Mouse (Mus musculus) liver, embryonic 16.5 days (tissue): ENCODE data around the gene C2cd2l. TPM values are rescaled to one million over a fixed set of nuclear protein-coding genes. Genes with fewer than 3 reads are reported as not detected.

ENCODE experiments used
- ATAC-seq: fragments of 200-750 bp; cut with Nextera tagmentation; 2 replicates; pipeline ENCODE4 v1.8.0; 2017; ENCODE audit warnings: low read depth, mild to moderate bottlenecking, moderate number of reproducible peaks, moderate library complexity
- H3K27ac ChIP-seq: fragments of 300-500 bp; sonication (generic); 2 replicates; pipeline ENCODE4 v1.5.1; 2014; ENCODE audit warnings: mild to moderate bottlenecking, low read length
- H3K27me3 ChIP-seq: fragments of 300-500 bp; sonication (generic); 2 replicates; pipeline ENCODE4 v1.6.1; 2014; ENCODE audit warnings: low read depth, low read length, mixed read lengths; ENCODE audit not compliant: control insufficient read depth, insufficient read depth
- H3K36me3 ChIP-seq: fragments of 300-500 bp; sonication (generic); 2 replicates; pipeline ENCODE4 v1.6.1; 2014; ENCODE audit warnings: mild to moderate bottlenecking; ENCODE audit not compliant: control insufficient read depth, insufficient read depth
- H3K4me1 ChIP-seq: fragments of 300-500 bp; sonication (generic); 2 replicates; pipeline ENCODE4 v1.6.1; 2014; ENCODE audit warnings: low read depth, low read length, mixed read lengths; ENCODE audit not compliant: control insufficient read depth
- H3K4me2 ChIP-seq: fragments of 300-500 bp; sonication (generic); 2 replicates; pipeline ENCODE4 v1.6.1; 2014; ENCODE audit warnings: low read depth, low read length, mixed read lengths
- H3K4me3 ChIP-seq: fragments of 300-500 bp; sonication (generic); 2 replicates; pipeline ENCODE4 v1.5.1; 2014; ENCODE audit warnings: low read depth, mild to moderate bottlenecking, low read length
- H3K9ac ChIP-seq: fragments of 300-500 bp; sonication (generic); 2 replicates; pipeline ENCODE4 v1.6.1; 2014; ENCODE audit warnings: low read depth, low read length
- H3K9me3 ChIP-seq: fragments of 300-500 bp; sonication (generic); replicated peaks from 2 replicates; pipeline ENCODE4 v1.6.1; 2016; ENCODE audit warnings: low read length; ENCODE audit not compliant: control insufficient read depth
- WGBS: fragments of 180-500 bp; shearing (Covaris S2); extraction: QIAGEN DNeasy Blood & Tissue Kit; methylation state at CpG from one replicate; pipeline ENCODE4 v1.1.7; 2014; ENCODE audit not compliant: insufficient replicate concordance; 5-methylcytosine and 5-hydroxymethylcytosine counted together
- polyA plus RNA-seq: library from polyadenylated mRNA; unstranded; fragments of >200 nt; fragmentation: Nextera tagmentation; extraction: Ambion mirVana; gene quantifications from 2 replicates; pipeline ENCODE4 v1.2.1, GENCODE M21; 2015

The C2cd2l gene
- polyA plus RNA-seq, 1 experiment from 2014 or later: 7.8 TPM

- peaks cover 13% of the 10 kb centered on the region for H3K4me1 ChIP-seq
- H3K27ac ChIP-seq: no peak overlapping the region
- no peak overlapping the region for H3K4me3 ChIP-seq
- no peaks in the 10 kb centered on the region for H3K9me3 ChIP-seq
- peaks cover 50% of the 10 kb centered on the region for H3K36me3 ChIP-seq
- H3K9ac ChIP-seq: no peak overlapping the region
- no peak for ATAC-seq
- WGBS: 92% methylated on average over 4 of the region's 4 CpGs
- no peak overlapping the region for H3K4me2 ChIP-seq
- H3K27me3 ChIP-seq: no peaks in the 10 kb centered on the region
These were observed 28.5 kb upstream of the C2cd2l start for GRCm38 (mm10) chr9:44348546-44348945.

GRCm38 (mm10) chr9:44347621-44348020 lies 27.5 kb upstream of the C2cd2l start:
- 76% methylated on average over 4 of the region's 4 CpGs for WGBS
- Histone ChIP-seq H3K9me3 (no peaks in the 10 kb centered on the region), H3K36me3 (peaks cover 42% of the 10 kb centered on the region), H3K4me3 (no peak overlapping the region), H3K4me1 (peaks cover 17% of the 10 kb centered on the region), H3K9ac (no peak overlapping the region), H3K27ac (no peak overlapping the region; the same call in 1 of the 2 replicates), H3K27me3 (no peaks in the 10 kb centered on the region), H3K4me2 (no peak overlapping the region)
- no peak for ATAC-seq

- no peak for ATAC-seq
- H3K36me3 ChIP-seq: peaks cover 38% of the 10 kb centered on the region
- H3K9me3 ChIP-seq: no peaks in the 10 kb centered on the region
- no peaks in the 10 kb centered on the region for H3K27me3 ChIP-seq
- no peak overlapping the region for H3K9ac ChIP-seq
- H3K4me3 ChIP-seq: no peak overlapping the region
- H3K4me1 ChIP-seq: peaks cover 18% of the 10 kb centered on the region
- WGBS: 82% methylated on average over 9 of the region's 9 CpGs
- no peak overlapping the region for H3K27ac ChIP-seq
- H3K4me2 ChIP-seq: no peak overlapping the region
These were observed 27.1 kb upstream of the C2cd2l start for GRCm38 (mm10) chr9:44347166-44347565.

DNA sequence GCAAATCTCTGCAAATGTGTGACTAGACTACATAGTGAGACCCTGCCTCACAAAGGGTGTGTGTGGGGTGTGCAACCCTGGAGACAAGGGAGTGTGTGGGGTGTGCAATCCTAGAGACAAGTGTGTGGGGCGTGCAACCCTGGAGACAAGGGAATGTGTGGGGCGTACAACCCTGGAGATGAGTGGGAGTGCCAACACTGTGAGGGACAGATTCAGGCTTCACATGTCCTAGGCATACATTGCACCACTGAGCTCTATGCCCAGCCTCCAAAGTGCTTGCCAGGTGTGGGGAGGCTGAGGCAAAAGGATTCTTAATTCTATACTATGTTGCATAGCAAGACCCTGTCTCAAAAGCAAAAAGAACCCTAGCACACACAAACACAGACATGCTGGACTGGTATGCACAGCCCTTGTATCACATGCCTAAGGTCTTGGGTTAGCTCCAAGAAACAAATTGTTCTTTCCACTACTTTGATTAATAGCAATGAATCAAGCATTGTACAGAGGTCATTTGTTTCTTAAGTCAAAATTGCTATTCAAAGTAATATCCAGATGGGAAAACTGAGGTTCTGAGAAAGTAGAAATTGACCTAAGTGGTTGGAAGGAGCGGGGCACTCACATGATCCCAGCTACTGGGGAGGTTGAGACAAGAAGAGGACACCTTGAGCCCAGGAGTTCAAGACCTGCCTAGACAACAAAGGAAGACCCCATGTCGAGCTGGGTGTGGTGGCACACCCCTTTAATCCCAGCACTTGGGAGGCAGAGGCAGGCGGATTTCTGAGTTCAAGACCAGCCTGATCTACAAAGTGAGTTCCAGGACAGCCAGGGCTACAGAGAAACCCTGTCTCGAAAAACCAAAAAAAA lies 25.7 kb upstream of the C2cd2l start:
- Histone ChIP-seq H3K4me3 (no peak overlapping the region), H3K27me3 (no peaks in the 10 kb centered on the region), H3K4me1 (peaks cover 20% of the 10 kb centered on the region), H3K36me3 (peaks cover 42% of the 10 kb centered on the region), H3K4me2 (no peak overlapping the region), H3K9me3 (no peaks in the 10 kb centered on the region), H3K27ac (peak overlapping the region; percentile 99; the same call in 1 of the 2 replicates), H3K9ac (no peak overlapping the region)
- no peak for ATAC-seq
- 69% methylated on average over 6 of the region's 6 CpGs for WGBS

DNA sequence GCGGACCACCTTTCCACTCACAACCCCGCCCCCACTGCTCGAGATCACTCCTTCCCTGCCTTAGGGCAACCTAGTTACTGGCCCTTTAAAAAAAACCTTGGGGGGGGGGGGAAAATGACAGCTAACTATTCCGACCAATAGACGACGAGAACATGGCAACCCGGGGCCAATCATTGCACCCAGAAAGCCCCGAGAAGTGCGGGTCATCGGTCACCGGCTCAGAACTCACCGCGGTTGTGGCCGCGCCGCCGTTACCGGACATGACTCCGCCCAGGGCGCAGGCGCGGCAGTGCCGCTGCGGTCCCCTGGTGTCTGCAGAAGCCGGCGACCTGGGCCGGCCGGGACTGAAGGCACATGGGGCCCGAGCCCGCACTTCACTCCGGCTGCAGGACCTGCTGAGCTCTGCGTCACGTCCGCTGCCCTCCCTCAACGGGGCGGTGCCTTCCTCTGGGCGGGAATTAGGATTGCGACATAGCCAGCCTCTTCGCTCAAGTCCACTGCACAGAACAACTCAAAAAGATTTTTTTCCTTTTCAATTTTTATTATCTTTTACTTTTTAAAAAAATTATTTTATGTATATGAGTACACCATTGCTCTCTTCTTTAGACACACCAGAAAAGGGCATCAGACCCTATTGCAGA lies 23.8 kb upstream of the C2cd2l start, which contains the start of gene Hmbs:
Gene Hmbs, minus strand, starts transcription at position 448 of the 641 bp plus-strand sequence.
- WGBS: under 1% methylated on average over 39 of the region's 39 CpGs

DNA sequence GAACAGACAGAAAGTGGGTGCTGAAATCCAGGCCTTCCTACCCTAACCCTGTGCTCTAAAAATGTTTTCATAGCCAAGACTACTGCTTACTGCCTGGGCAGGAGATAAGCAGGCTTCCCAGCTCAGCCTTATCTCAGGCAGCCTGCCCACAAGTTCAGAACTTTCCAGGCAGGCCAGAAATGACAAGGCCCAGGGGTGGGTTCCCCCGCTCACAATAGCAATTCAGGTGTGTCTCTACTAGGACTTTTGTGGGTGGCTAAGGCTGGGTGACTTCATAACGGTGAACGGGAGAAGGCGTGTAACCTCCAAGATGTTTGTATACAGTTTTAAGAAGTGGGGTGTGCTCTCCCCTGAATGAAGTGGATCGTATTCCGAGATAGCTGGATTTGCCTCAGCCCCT lies 23.2 kb upstream of the C2cd2l start:
- Histone ChIP-seq H3K4me3 (peak overlapping the region; percentile 85), H3K27me3 (no peaks in the 10 kb centered on the region), H3K36me3 (peaks cover 45% of the 10 kb centered on the region), H3K4me1 (peaks cover 20% of the 10 kb centered on the region), H3K9ac (peak overlapping the region; percentile 83), H3K9me3 (no peaks in the 10 kb centered on the region), H3K27ac (peak overlapping the region; percentile 99), H3K4me2 (peak overlapping the region; percentile 84)
- WGBS: 1% methylated on average over 6 of the region's 6 CpGs
- ATAC-seq: peak; percentile 76

More for the DNA sequence above, 23.8 kb upstream of the C2cd2l start, which contains the start of gene Hmbs:
- Histone ChIP-seq H3K27ac (peak within 1 kb of the TSS; percentile 99), H3K4me1 (peaks cover 20% of the 10 kb centered on the region), H3K4me2 (peak within 1 kb of the TSS; percentile 84), H3K9ac (peak within 1 kb of the TSS; percentile 83), H3K27me3 (no peaks in the 10 kb centered on the region), H3K9me3 (no peaks in the 10 kb centered on the region), H3K4me3 (peak within 1 kb of the TSS; percentile 85), H3K36me3 (peaks cover 45% of the 10 kb centered on the region)
- peak; percentile 80 for ATAC-seq

DNA sequence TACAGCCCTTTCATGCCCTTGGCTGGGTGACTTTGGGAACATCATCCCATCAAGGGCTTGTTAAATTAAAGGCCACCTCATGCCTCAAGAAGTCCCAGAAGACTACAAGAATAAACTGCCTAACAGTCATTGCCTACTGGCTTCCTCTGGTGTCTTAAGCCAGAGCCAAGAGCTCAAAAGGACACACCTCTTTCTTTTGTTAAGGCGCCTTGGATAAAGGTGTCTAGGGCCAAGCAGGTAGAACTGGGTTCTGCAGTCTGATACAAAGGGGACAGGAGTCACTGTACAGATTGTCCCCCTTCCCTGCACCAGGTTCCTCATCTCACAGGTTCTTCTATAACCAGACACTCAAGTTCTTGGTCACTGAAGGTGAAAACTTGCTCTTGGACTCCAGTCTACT lies 22.5 kb upstream of the C2cd2l start:
- H3K27me3 ChIP-seq: no peaks in the 10 kb centered on the region
- H3K27ac ChIP-seq: peak overlapping the region; percentile 99
- H3K9me3 ChIP-seq: no peaks in the 10 kb centered on the region
- peaks cover 45% of the 10 kb centered on the region for H3K36me3 ChIP-seq
- ATAC-seq: peak; percentile 0; the same call in 1 of the 2 replicates
- WGBS: 40% methylated on average over 1 of the region's 1 CpGs
- peak overlapping the region; percentile 85 for H3K4me3 ChIP-seq
- peak overlapping the region; percentile 83 for H3K9ac ChIP-seq
- peaks cover 24% of the 10 kb centered on the region for H3K4me1 ChIP-seq
- peak overlapping the region; percentile 84 for H3K4me2 ChIP-seq

DNA sequence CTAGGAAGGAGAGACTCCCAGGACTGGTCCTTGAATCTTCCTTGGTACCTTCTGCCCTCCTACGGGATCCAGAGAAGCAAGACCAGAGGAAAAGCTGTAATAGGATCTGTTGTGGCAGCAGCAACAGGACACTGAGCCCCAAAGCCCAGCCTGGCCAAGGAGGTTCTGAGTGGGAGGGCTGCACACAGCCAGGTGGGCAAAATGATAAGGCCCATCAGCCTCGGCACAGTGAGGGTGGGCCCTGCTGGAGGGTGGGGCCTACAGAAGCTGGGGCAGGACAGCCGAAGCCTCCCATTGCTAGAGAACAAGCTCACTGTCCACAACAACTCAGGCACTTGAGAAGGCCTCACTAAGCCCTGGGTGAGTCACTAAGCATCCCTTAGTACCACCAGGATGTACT lies 22.1 kb upstream of the C2cd2l start:
- H3K9ac ChIP-seq: peak overlapping the region; percentile 83
- peak; percentile 81 for ATAC-seq

More for the DNA sequence above, 22.1 kb upstream of the C2cd2l start:
- Histone ChIP-seq H3K27ac (peak overlapping the region; percentile 99), H3K4me2 (peak overlapping the region; percentile 84), H3K36me3 (peaks cover 45% of the 10 kb centered on the region), H3K4me1 (peaks cover 28% of the 10 kb centered on the region), H3K27me3 (no peaks in the 10 kb centered on the region), H3K9me3 (no peaks in the 10 kb centered on the region), H3K4me3 (peak overlapping the region; percentile 85)
- WGBS: 15% methylated on average over 3 of the region's 3 CpGs
